Mouse (Mus musculus): ENCODE data around the gene Tph2. TPM values are rescaled to one million over a fixed set of nuclear protein-coding genes. Genes with fewer than 3 reads are reported as not detected.
"Not testable (repeated sequence)": the region's sequence is repeated elsewhere in the genome, so short reads cannot be mapped to it uniquely, and the experiment has no call there.

The Tph2 gene
- total RNA-seq (2017): not detected in 2 replicates

DNA sequence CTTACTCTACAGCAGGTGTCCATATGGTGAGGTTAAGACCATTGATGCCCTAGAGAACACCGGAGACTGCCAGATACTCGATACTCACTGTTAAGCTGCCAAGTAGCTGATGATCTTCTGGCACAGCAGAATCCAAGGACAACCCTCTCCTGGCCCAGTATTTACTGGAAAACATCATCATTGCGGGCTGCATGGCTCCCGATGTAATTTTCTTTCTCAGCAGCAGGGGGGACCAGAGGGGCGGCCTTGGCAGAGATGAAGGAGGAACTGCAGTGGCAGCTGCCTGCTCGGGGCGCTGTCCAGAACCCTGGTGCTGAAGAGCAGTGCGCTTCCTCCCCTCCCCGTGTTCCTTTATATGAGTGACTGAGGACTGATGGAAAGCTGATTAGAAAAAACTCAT, at the start of gene Tph2:
Gene Tph2, minus strand, starts transcription at position 326 of the 400 bp plus-strand sequence.
- peak; percentile 98 to 100 for ATAC-seq (replicated peaks in 1 of 2; ENCODE audit: insufficient read depth in 1 of 2, low FRiP score in 2 of 2, low TSS enrichment in 1 of 2, low read depth in 1 of 2, poor library complexity in 2 of 2, severe bottlenecking in 2 of 2)

DNA sequence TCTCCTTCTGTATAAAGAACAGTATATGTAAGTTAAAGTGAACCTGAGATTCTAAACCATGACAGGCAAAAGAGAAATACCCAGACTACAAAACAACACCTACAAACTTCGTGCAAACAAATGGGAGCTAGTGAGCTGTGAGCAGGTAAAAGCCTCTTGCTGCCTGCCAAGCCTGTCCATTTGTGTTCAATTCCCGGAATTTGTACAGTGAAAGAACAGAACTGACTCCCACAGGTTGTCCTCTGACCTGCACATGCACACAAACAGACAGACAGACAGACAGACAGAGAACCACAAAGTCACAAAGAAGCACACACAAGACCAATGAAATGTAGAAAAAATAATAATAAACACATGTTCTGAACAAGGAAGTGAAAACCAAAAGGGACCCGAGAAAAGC, 49.0 kb upstream of the Tph2 start:
- ATAC-seq (replicated peaks in 1 of 2; ENCODE audit: insufficient read depth in 1 of 2, low FRiP score in 2 of 2, low TSS enrichment in 1 of 2, low read depth in 1 of 2, poor library complexity in 2 of 2, severe bottlenecking in 2 of 2): no peak

DNA sequence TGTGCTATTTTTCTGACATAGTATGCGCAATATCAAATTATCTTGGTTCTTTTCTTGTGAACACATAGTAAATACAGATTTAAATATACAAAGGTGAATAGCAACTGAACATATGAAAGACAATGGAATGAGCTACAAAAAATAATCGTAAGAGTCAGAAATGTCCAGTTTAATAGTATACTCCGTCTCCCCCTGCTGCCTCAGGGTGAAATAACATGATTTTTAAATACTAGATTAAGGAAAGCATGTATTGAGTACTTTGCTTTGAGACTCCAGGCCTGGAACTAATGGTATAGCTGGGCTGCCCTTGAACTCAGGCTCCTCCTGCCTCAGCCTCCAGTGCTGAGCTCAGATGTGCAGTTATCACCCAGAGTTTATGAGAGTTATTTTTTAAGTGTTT, 47.7 kb upstream of the Tph2 start:
- ATAC-seq (replicated peaks in 1 of 2; ENCODE audit: insufficient read depth in 1 of 2, low FRiP score in 2 of 2, low TSS enrichment in 1 of 2, low read depth in 1 of 2, poor library complexity in 2 of 2, severe bottlenecking in 2 of 2): no peak

DNA sequence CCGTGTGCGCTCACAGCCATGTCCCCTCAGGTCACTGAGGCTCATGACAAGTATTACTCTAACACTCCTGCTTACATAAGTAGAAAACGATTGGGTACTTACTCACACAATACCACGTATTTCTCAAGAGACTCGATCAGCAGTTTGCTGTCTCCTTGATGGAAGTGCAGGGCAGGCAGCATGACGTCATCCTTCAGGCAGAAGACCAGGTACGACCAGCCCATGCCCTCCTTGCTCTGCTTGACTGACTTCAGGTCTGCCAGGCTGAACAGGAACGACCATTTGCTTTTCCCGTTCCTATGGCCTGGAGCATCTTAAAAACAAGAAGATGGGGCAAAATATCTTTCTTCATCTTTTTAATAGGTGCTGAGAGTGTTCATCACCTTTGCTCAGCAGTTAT, 44.2 kb upstream of the Tph2 start:
- no peak for ATAC-seq (replicated peaks in 1 of 2; ENCODE audit: insufficient read depth in 1 of 2, low FRiP score in 2 of 2, low TSS enrichment in 1 of 2, low read depth in 1 of 2, poor library complexity in 2 of 2, severe bottlenecking in 2 of 2)

DNA sequence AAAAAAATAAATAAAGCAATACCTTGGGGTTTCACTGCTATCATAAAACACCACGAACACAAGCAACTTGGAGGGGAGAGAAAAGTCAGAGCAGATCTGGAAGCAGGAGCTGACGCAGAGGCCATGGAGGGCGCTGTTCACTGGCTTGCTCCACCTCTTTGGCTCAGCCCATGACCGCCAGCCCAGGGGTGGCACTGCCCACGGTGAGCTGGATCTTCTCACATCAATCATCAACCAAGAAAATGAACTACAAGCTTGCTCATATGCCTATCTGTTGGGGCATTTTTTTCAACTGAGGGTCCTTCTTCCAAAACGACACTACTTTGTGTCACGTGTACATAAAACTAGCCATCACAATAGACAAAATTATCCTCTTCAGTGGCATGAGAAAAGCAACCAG, 41.8 kb upstream of the Tph2 start:
- ATAC-seq (replicated peaks in 1 of 2; ENCODE audit: insufficient read depth in 1 of 2, low FRiP score in 2 of 2, low TSS enrichment in 1 of 2, low read depth in 1 of 2, poor library complexity in 2 of 2, severe bottlenecking in 2 of 2): no peak

DNA sequence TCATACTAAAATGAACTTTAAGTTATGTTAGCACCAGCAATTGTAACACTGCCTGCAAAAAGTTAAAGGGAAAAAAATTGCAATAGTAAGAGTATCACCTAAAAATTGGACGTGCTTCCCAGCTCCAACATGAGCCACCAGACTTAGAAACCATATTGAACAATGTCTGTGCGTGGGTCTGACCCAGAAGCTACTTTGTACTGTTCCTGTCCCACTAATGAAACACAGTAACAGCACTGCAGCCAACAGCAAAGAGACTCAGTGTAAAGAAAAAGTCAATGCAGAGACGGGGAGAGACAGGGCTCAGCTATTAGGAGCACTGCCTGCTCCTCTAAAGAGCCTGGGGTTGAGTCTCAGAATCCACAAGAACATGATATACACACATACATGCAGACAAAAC, 39.0 kb upstream of the Tph2 start:
- no peak for ATAC-seq (replicated peaks in 1 of 2; ENCODE audit: insufficient read depth in 1 of 2, low FRiP score in 2 of 2, low TSS enrichment in 1 of 2, low read depth in 1 of 2, poor library complexity in 2 of 2, severe bottlenecking in 2 of 2)

DNA sequence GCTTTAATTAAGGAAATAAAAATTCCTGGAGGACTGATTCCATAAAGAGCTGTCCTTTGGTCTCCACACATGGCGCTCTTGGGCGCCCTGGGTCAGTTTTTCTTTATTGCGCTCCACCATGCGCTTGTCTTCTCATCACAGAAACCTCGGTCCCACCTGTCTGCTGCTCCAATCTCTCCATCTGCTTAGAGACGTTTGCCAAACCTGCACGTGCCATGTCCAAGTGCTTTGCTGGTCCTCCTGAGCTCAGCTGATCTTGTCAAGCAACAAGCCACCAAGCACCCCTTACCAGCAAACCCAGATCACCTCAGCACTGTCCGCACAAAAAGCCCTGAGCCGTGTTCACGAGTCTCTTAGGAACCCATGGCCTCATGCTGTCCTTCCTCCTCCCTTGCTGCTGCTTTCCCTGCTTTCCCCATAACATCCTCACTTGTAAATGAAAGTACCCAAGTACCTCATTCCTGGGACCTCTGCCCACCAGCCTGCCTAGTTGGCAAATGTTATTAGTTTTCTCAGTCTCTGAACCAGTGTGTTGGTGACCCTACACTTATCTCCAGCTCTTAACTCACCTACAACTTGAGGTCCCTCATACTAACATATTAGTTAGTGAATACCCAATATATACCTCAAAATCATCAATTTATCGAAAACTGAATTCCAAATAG, 28.2 kb upstream of the Tph2 start:
- no peak for ATAC-seq (replicated peaks in 1 of 2; ENCODE audit: insufficient read depth in 1 of 2, low FRiP score in 2 of 2, low TSS enrichment in 1 of 2, low read depth in 1 of 2, poor library complexity in 2 of 2, severe bottlenecking in 2 of 2)

DNA sequence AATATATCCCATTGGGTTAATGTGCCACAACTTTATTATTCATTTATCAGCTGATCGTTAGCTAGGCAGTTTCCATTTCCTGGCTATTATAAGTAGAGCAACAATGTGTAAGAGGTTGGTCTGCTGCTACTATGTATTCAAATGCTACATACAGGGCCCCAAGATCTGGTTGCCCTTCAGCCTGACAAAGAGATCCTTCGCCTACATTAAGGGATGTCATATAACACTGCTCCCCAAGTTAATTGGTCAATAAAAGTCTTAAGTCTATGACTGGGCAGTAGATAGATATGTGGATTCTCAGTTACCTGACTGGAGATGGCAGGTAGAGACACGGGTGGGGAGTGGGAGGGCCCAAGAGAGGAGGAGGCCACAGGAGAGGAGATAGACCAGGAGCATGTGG, 21.0 kb upstream of the Tph2 start:
- ATAC-seq (replicated peaks in 1 of 2; ENCODE audit: insufficient read depth in 1 of 2, low FRiP score in 2 of 2, low TSS enrichment in 1 of 2, low read depth in 1 of 2, poor library complexity in 2 of 2, severe bottlenecking in 2 of 2): no peak

DNA sequence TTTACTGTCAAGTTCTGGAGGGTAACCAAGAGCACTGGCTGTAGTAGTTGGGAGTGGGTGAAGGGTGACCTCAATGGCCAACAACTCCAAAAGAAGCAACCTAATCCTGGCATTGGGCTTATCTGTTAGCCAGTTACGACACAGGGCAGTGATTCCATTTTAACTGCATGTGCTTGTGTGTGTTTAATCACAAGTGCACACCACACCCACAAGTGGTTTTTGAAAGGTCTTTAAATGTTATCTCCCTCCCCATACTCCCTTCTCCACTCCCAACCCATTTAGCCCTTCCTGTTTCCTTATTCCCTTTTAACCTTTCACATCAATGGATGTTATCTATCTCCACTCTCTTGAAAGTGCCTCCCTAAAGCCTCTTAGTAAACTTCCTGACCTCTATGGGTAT, 20.5 kb upstream of the Tph2 start:
- ATAC-seq (replicated peaks in 1 of 2; ENCODE audit: insufficient read depth in 1 of 2, low FRiP score in 2 of 2, low TSS enrichment in 1 of 2, low read depth in 1 of 2, poor library complexity in 2 of 2, severe bottlenecking in 2 of 2): no peak

DNA sequence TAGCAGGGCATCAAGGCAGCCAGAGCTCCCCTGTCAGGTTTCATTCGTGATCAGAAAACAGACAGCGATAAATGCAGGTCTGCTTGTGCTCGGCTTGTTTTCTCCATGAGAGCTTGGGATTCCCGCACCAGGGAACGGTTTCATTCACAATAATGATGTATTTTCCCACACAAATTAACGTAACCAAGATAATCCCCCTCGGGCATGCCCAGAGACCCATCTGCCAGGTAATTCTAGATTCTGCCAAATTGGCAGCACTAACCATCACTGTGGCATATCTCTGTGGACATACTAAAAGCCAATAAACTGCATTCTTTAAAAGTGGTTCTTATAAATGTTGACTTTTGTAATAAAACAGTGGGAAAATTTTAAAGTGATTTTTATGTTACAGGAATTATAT, 6.4 kb upstream of the Tph2 start:
- ATAC-seq (replicated peaks in 1 of 2; ENCODE audit: insufficient read depth in 1 of 2, low FRiP score in 2 of 2, low TSS enrichment in 1 of 2, low read depth in 1 of 2, poor library complexity in 2 of 2, severe bottlenecking in 2 of 2): no peak

DNA sequence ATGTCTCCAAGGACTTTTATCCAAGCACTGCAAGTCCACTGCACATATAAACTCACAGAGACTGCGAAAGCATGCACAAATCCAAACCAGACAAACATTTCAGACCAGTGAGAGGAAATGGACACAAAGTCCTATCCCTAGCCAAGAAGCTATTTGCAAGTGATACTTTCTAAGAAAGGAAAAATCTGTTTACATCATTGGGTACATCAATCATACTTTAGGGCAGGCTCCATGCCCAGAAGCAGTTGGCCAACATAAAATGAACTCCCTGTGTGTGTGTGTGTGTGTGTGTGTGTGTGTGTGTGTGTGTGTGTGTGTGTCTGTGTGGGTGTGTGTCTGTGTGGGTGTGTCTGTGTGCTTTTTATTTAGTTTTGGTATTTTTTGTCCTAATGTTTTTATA, 2.6 kb upstream of the Tph2 start:
- no peak for ATAC-seq (replicated peaks in 1 of 2; ENCODE audit: insufficient read depth in 1 of 2, low FRiP score in 2 of 2, low TSS enrichment in 1 of 2, low read depth in 1 of 2, poor library complexity in 2 of 2, severe bottlenecking in 2 of 2)

DNA sequence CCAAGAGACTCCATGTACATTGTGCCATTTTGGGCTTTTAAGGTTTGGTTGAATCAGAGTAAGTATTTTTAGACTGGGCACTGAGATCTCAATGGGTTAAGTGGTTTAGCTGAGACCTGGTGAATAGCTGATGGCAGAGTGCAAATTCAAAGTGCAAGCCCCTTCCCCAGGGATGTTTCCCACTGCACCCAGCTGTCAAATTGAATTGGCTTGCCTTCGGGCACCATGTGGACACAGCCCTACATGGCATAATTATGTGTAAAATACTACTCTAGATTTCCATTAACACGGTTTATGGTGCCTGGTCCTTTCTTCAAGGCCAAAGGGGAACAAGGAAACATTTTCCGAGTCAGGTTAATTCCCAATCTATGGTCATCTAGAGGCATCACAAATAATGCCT, 3.8 kb downstream of the Tph2 start:
- no peak for ATAC-seq (replicated peaks in 1 of 2; ENCODE audit: insufficient read depth in 1 of 2, low FRiP score in 2 of 2, low TSS enrichment in 1 of 2, low read depth in 1 of 2, poor library complexity in 2 of 2, severe bottlenecking in 2 of 2)

DNA sequence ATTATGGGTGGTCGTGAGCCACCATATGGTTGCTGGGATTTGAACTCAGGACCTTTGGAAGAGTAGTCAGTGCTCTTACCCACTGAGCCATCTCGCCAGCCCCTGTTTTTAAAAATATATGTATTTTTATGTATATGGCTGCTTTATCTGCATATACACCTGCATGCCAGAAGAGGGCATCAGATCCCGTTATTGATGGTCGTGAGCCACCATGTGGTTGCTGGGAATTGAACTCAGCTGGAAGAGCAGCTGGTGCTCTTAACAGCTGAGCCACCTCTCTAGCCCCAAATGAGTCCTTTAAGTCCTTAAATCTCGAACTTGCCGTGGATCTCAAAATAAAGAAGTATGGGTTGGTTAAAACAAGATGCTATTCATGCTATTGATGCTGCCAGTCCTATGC, 6.8 kb downstream of the Tph2 start:
- ATAC-seq (replicated peaks in 1 of 2; ENCODE audit: insufficient read depth in 1 of 2, low FRiP score in 2 of 2, low TSS enrichment in 1 of 2, low read depth in 1 of 2, poor library complexity in 2 of 2, severe bottlenecking in 2 of 2): not testable (repeated sequence)

DNA sequence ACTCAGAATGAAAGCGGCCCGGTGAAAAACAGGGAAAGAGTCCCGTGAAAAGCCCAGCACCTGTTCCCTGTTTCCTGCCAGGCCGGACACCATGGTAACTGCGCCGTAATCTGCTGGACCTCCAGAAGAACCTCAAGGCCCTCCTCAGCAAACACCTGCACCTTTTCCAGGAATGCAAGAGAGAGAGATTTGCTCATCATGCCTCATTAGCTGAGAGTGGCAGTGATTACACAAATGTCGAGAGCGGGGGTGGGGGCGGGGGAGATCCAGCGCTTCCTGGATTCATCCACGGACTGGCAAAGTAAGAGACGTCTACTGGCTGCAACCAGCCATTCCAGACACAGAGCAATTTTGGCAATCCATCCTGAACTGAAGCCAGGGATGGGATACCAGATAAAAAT, 9.2 kb downstream of the Tph2 start:
- no peak for ATAC-seq (replicated peaks in 1 of 2; ENCODE audit: insufficient read depth in 1 of 2, low FRiP score in 2 of 2, low TSS enrichment in 1 of 2, low read depth in 1 of 2, poor library complexity in 2 of 2, severe bottlenecking in 2 of 2)

DNA sequence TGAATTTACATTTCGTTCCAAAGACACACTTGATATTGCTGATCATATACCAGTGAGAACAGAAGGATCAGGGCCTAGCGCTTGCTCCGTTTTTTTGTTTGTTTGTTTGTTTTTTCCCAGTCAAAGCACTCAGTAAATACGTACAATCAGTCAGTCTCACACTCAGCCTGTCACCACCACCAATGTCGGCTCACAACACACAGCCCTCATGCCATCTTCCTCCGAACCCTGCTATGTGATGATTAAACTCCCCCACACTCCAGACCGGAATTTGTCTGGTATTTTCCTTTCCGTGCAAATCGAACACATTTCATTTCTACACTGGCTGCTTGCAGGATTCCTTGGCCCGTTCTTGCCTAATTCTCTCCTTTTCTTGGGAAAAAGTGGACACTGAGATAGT, 11.5 kb downstream of the Tph2 start:
- no peak for ATAC-seq (replicated peaks in 1 of 2; ENCODE audit: insufficient read depth in 1 of 2, low FRiP score in 2 of 2, low TSS enrichment in 1 of 2, low read depth in 1 of 2, poor library complexity in 2 of 2, severe bottlenecking in 2 of 2)

DNA sequence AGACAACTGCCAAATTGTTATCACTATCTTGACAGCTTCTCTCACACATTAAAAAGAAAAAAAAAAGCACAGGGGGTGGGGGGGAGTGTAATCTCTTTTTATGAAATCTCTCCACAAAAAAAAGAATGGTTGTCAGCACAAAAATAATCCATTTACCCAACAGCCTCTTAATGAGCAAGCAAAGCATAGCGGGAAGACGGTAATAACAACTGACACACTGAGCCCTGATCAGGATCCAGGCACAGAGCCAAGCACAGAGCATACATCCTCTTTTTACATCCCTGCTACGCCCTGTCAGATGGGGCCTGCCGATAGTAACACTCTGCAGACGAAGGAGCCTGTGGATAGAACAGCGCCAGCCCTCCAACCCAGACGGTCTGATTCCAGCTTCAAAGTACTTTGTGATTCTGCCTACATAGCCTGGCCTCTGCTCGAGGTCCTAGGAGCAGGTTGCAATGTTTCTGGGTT, 13.4 kb downstream of the Tph2 start:
- peak; percentile 78 to 92; a peak in 3 of 4 replicates for ATAC-seq (replicated peaks in 1 of 2; ENCODE audit: insufficient read depth in 1 of 2, low FRiP score in 2 of 2, low TSS enrichment in 1 of 2, low read depth in 1 of 2, poor library complexity in 2 of 2, severe bottlenecking in 2 of 2)

DNA sequence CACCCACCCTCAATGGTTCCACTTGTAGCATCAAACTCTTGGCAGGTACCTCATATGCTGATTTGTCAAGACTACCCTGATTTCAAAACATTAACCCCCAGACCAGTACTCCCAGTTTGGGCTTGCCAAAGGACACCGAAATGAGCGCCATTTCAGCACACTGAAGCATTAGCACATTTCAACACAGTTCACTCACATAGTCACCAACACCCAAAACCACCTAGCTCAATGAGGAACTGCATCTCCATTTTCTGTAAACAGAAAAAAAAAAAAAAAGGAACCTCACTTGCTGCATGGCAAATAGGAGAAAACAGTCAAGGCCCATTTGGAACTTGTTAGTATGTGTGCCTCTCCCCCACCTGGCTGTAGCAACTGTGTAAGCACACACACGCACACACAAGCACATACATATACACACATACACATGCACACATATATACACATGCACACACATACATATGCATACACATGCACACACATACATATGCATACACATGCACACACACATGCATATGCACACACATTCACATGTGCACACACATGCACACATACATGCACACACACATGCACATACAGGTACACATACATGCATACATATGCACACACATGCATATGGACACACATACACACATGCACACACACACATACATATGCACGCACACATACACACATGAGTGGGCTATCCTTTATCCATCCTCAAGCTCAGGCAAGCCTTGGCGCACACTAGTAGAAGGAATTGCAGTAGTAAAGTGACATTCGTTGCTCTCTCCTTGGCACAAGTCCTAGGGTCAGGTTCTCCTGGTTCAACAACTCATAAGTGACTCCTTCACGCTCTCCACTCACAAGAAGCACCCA, 14.1 kb downstream of the Tph2 start:
- ATAC-seq (replicated peaks in 1 of 2; ENCODE audit: insufficient read depth in 1 of 2, low FRiP score in 2 of 2, low TSS enrichment in 1 of 2, low read depth in 1 of 2, poor library complexity in 2 of 2, severe bottlenecking in 2 of 2): peak; percentile 23 to 51; a peak in 2 of 4 replicates

DNA sequence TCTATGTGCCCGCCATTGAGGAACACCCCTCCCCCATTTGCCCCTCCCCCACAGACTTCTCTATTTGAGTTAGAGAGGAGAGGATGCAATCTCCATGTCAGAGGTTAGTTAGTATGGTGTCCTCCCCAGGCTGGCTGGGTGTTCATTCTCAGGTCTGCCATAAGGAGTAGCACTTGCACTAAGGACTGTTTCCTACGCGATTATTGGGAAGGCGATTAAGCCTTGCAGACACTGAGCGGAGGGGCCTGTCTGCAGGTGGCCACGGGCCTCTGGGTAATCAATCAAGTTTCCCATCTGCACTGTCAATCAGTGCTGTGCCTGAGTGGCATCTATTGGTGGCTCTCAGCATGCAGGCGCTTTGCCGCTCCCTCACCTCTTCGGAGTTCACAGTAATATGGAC, 15.4 kb downstream of the Tph2 start:
- ATAC-seq (replicated peaks in 1 of 2; ENCODE audit: insufficient read depth in 1 of 2, low FRiP score in 2 of 2, low TSS enrichment in 1 of 2, low read depth in 1 of 2, poor library complexity in 2 of 2, severe bottlenecking in 2 of 2): no peak

DNA sequence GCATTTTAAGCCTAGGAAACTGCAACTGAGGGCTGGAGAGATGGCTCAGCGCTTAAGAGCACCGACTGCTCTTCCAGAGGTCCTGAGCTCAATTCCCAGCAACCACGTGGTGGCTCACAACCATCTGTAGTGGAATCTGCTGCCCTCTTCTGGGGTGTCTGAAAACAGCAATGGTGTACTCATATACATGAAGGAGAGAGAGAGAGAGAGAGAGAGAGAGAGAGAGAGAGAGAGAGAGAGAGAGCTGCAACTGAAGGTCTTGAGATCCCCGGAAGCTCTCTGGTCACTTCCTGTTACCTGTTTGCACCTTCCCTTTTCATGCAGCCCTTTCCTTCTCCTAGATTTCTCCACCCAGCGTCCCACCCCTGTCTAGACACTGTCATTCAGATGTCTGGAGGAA, 24.5 kb downstream of the Tph2 start:
- no peak for ATAC-seq (replicated peaks in 1 of 2; ENCODE audit: insufficient read depth in 1 of 2, low FRiP score in 2 of 2, low TSS enrichment in 1 of 2, low read depth in 1 of 2, poor library complexity in 2 of 2, severe bottlenecking in 2 of 2)

Data from hematopoietic stem cell, adult 5-6 weeks (primary cell).